Mouse (Mus musculus) embryo, embryonic 10.5 days (tissue): ENCODE results near the gene Slc25a21.

Experiments used
- DNase-seq: peaks from one replicate; pipeline ENCODE4 v3.0.0-alpha.2; 2015; ENCODE audit warnings: low spot score

Slc25a21 gene

GRCm38 (mm10) chr12:57016324-57016723, 180.9 kb downstream of the Slc25a21 start:
- DNase-seq, result peak; percentile 59

DNA sequence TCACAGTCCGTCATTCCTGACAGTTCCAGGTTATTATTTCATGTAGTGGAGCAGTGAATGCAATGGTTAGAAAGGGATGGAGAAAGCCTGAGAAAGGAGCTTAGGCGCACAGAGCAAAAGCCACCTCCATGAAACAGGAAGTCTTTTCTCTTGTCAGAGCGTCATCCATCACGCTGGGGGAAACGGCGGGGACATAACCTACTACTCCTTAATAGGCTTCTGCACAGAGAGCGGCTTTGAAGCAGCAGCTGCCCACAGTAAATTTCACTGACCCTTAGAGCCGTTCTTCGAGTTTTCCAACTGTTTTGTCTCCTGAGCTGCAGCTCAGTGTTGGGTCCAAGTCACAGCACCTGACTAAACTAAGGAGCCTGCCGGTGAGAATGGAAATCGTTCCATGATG, 188.3 kb downstream of the Slc25a21 start:
- DNase-seq, result peak; percentile 76

- peak; percentile 83 for DNase-seq
Observed at GRCm38 (mm10) chr12:56986049-56986448, 211.2 kb downstream of the Slc25a21 start.

GRCm38 (mm10) chr12:56982066-56982626, 215.1 kb downstream of the Slc25a21 start:
- DNase-seq, result no peak

DNA sequence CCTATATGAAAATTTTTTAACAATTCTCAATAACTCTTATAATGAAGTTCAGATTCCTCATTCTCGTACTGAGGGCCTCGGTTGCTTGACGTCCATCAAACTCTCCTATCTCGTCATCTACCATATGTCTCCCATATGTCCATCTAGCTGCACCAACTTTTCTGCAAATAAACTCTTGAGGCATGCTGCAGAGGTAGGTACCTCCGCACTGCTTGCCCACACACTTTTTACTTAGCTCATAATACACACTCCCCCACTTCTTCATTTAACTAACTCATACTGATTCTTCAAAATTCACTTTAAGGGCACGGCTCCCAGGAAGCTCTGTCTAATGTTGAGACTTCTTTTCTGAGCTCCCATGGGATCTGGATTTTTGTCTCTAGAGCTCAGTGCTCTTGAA, 222.0 kb downstream of the Slc25a21 start:
- DNase-seq, result no peak

GRCm38 (mm10) chr12:56963236-56963635, 234.0 kb downstream of the Slc25a21 start:
- no peak for DNase-seq

- peak; percentile 63 for DNase-seq
Observed at GRCm38 (mm10) chr12:56959230-56960051, 237.8 kb downstream of the Slc25a21 start.

DNA sequence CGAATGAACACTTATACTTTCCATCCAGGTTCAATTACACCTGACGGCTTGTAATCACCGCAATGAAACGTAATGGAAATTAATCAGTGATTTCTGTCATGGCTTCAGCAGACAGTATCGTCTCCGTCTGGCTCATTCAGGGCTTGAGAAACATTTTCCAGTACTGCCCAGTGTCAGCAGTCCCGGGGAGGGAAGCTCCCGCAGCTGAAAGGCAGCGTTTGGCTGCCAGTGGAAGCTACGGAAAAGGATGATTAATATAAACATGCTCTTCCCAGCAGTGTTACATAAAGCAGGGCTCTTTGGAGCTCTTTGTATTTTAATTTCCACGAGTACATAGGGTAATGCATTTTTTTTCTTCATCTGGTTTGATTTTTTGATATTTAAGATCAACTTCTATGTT, 239.0 kb downstream of the Slc25a21 start:
- DNase-seq, result no peak

DNA sequence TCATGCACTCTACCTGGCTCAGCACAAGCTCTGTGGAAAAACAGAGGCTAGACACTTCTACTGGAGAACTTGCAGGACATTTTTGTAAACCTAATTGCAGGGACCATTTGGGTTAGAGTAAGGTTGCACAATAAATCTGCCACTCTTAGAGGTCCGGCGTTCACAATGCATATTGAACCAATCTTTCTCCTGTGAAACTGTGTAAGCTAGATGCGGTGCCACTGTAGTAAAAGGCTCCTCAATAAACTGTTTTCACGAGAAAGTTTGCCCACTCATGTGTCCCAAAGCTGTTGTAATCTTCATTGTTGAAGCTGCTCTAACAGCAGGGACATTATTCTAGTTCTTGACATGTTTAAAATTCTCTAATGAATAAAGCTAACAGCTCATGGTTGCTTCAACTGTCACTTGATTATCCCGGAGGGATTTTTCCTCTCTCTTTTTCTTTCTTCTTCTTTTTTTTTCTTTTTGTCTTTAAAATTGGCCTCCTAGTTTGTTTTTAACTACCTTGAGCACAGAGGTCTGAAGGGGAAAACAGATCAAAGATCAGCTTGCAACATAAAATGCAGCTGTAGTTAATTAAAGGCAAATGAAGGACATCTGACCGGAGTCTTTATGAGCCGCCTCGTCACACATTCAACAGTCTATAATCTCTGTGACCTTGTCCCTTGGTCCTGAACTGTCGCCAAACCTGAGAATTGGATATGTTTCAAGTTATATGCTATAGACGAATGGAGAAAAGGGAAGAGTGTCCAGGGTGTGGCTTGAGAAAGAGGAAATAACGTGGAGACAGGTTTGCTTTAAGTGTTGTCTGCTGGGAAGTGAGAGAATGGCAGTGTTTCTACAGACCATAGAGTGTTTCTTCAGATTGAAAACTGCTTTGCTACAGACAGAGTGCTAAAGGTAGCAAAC, 245.3 kb downstream of the Slc25a21 start:
- peak; percentile 46 for DNase-seq

DNA sequence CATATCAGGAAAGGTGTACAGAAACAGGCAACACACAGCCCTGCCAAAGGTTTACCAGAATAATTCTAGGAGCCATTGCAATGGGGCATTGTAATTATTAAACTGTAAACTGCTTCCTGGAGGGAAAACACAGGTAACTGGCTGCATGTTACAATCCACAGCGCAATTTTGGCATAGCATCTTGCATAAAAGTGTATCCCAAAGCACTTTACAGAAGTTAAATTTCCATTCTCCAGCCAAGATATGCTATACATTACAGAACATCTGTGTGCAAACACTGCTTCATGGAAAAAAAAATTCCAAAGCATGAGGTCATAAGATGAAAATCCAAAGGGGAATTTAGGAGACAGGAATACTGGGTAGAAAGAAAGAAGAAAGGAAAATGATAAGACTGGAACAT, 253.0 kb downstream of the Slc25a21 start:
- DNase-seq, result no peak

DNA sequence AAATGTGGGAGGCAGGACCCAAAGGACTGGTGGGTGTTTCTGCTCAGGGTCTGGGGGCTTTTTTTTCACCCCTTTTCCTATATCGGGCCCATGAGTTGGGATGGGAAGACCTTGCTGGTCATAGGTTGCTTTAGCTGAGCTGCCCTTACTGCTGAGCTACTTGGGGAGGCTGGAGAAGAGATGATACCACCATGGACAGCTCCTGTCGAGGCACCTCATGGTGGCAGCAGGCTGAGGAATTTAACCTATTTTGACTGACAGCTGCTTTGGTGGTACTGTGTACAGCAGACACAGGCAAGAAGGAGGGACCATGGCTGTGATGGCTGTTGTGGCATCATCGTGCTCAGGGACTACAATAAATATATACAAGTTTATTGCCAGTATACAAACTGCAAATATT, 256.4 kb downstream of the Slc25a21 start:
- no peak for DNase-seq

DNA sequence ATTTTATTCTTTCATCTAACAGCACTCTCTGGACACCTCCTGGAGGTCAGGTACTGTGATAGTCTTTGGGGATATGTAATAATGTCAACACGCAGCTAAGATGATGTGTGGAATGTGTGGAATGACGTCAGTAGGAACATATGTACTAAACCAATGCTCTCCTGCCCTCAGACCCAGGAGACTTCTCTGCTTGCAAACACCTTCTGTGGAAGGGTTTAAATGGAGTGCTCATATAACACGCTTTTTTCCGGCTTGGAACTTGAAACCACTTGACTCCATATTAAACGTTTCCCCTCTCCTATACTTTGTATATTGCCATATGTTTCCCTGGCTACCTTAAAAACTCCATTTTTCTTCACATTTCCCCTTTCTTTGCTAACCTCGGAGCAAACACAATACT, 279.1 kb downstream of the Slc25a21 start:
- DNase-seq, result no peak

DNA sequence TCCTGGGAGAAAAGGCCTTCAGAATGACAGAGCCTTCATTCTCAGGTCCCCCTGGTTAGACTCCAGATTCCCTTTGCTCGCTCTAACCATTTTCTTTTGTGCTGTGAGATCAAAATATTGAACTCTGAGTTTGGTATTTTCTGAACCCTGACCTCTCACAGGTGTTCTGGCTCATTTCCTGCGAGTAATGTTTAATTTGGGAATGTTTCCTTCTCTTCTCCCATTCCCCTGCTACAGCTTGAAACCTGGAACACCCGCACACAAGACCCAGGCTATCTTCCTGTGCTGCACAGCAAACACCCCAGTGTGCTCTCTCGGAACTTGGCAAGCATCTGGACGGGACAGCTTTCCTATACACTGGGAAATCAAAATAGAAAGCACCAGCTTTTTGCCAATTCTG, 290.8 kb downstream of the Slc25a21 start:
- no peak for DNase-seq

DNA sequence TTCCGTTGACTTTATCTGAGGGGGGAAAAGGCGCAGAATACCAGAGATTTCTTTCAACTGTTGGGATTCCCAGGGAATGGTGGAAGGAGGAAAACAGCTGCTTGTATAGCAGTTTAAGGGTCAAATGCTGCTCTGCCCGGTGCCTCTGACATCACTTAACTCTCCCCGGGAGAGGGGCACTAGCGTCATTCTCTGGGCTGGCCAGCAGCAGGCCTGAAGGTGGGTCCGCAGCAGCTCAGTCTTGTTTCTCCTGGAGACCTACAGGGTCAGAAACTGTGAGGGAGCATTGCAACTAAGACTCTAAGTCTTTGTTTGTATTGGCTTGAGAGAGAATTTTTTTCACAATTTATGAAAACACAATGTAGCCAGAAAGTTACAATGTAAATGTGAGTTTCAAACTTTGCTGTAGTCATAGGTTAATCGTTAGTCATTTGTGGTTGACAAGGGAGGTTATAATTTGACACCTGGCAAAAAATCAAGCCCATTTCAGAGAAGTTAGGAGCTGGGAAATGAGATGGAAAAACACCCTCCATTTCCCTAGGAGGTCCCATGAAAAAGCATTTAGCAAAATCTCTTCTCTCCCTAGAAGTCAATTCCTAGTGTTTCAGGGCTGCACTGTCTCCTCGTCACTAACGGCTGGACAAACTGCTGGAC, 291.5 kb downstream of the Slc25a21 start:
- DNase-seq, result peak; percentile 34

DNA sequence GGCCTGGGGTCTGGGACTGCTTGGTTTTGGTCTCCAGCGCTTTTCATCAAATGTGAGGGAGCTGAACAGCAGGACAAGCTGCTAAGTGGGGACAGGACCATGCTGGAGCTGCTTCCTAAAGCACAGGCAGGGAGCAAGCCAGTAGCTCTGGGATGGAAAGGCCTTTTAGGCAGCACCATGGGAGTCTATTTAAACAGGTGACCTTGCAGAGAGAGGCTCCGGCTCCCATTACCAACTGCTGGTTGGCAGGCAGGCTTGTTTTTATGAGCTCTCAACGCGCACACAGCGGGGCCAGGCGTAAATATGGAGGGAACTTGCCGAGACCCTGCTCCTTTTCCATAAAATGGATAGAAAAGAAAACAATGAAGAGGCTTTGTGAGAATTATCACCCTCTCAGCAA, 292.1 kb downstream of the Slc25a21 start:
- peak; percentile 43 for DNase-seq

DNA sequence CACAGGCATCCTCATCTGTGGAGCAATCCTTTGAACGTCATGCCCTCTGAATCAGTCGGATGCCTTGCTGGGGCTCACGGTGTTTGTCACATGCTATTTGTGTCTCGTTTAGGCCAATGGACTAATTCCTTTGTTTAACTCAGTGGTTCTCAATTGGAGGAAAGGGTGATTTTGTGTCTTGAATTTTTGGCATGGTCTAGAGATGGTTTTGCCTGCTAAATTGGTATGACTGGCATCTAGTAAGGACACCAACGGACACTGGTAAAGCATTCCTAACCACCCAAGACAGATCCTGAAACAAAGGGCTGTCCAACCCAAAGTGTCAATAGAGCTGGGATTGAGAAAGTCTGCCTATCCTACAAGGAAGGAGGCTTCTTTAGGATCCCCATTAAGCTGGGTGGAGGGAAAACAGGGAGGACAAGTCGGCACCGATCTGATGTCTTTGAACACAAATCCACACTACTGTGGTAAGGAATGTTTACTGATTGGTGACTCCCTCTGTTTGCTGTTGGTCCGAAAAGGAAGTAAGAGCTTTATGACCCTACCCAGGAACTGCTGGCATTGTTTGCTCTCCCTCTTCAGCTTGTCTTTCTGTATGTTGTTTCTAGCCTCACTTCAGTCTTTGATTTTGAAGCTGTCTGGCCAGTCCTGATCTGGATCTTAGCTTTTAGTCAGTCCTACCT, 294.4 kb downstream of the Slc25a21 start:
- DNase-seq, result no peak

DNA sequence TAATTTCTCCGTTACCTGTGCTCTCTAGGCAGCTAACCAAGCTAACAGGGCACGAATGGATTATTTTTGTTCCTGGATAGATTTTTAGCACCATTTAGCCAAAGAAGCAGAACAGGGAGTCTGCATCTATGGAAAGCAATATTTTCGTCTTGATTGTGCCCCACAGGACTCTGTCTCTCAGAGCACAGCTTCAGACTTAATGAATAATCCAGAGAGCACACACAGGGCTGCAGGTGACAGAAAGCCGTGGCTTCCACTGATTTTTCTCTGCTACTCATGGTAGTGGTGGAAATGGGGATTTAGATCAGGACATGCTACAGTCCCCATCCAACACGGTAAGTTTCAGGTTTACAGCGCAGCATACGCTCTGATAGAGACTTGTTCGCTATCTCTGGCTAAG, 299.3 kb downstream of the Slc25a21 start:
- DNase-seq, result no peak

GRCm38 (mm10) chr12:56897221-56897937, 299.9 kb downstream of the Slc25a21 start:
- no peak for DNase-seq

GRCm38 (mm10) chr12:56894963-56895362, 302.3 kb downstream of the Slc25a21 start:
- DNase-seq, result peak; percentile 32

DNA sequence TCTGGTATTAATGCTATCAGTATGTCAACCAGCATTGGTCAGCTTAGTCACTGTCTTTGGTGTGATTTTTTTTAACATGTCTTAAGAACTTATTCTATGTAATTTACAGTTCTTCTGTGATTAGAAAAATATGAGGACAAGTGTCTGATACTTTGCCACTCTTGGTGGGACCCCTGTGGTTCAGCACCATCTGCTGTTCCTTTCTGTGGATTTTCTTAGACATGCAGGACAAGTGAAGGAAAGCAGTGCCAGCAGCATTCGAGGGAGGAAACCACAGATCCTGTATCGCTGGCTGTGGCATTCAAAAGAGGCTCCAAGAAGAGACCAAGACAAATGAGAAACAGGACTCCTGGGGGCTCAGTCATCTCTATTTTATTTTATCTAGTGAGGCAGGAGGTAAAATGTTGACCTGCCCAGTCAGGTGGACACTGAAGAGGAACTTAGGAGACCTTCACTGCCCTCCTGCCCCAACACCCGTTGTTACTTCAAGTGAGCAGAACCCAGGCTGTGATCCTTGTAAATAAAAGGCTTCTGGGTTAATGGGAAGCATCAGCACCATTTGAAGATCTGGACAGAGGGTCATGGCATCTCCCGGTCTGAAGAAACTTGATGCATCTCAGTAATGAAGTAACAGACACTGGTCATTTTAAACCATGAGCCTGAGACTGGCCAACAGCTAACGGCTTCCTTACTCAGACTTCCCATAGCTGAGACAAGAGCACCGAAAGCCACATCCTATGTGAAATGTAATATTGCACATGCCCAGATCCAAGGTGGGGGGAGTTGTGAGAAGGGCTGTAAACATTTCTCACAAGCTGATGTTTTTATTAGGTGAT, 306.2 kb downstream of the Slc25a21 start:
- no peak for DNase-seq
